Comparison of ENCODE assay signal across 9 mouse cellular contexts in genomic region chr4:31404840-31405714, GRCm38 (mm10).
A peak's percentile ranks its signal among the peaks of the same experiment; 100 is the strongest.
DNase-seq lines count a peak whose midpoint lies in the region; ATAC-seq lines count a peak whose summit lies in the region.
"Had no signal": no experiment of that assay in that cellular context is flagged by ENCODE, and none has a peak within 500 bp of the region (broad histone marks: within the 10 kb centered on the region; RNA-seq: fewer than 3 reads in every experiment).

No protein-coding gene starts in this region.

- H3K27me3 ChIP-seq in forebrain, embryonic 15.5 days: no peaks in the 10 kb centered on the region
- H3K27me3 ChIP-seq in forebrain, embryonic 10.5 days (ENCODE audit: poor library complexity, severe bottlenecking): no peaks in the 10 kb centered on the region
- no peaks in the 10 kb centered on the region for H3K27me3 ChIP-seq in limb, embryonic 13.5 days
- H3K27me3 ChIP-seq: CH12.LX had no signal

- 0 out of 2 replicates have a peak overlapping the region, but pooled peaks have one; percentile 8 for H3K4me3 ChIP-seq in forebrain, embryonic 15.5 days
- no peak overlapping the region for H3K4me3 ChIP-seq in forebrain, embryonic 10.5 days
- H3K4me3 ChIP-seq in limb, embryonic 13.5 days: peak overlapping the region; percentile 19

- ATAC-seq in forebrain, embryonic 15.5 days (replicated peaks): peak; percentile 69
- peak; percentile 55; the same call in 1 of the 2 replicates for ATAC-seq in limb, embryonic 13.5 days (ENCODE audit: low FRiP score, low read depth)
- ATAC-seq in inflammation-experienced regulatory T-cells, adult 6 months: no peak

- no peak overlapping the region for H3K9ac ChIP-seq in forebrain, embryonic 15.5 days (replicated peaks)
- H3K9ac ChIP-seq in limb, embryonic 13.5 days: no peak overlapping the region

- H3K27ac ChIP-seq in forebrain, embryonic 15.5 days (replicated peaks): peak overlapping the region; percentile 8
- H3K27ac ChIP-seq in forebrain, embryonic 10.5 days: no peak overlapping the region; the same call in 1 of the 2 replicates
- H3K27ac ChIP-seq in limb, embryonic 13.5 days: peak overlapping the region; percentile 63

- H3K36me3 ChIP-seq in forebrain, embryonic 15.5 days: no peaks in the 10 kb centered on the region
- H3K36me3 ChIP-seq in forebrain, embryonic 10.5 days (replicated peaks): no peaks in the 10 kb centered on the region
- no peaks in the 10 kb centered on the region for H3K36me3 ChIP-seq in limb, embryonic 13.5 days

- peak overlapping the region; percentile 22 for H3K4me2 ChIP-seq in forebrain, embryonic 15.5 days (replicated peaks)
- peak overlapping the region; percentile 45 for H3K4me2 ChIP-seq in limb, embryonic 13.5 days (replicated peaks)

- H3K4me1 ChIP-seq in forebrain, embryonic 15.5 days: peaks cover 21% of the 10 kb centered on the region
- peaks cover 40% of the 10 kb centered on the region for H3K4me1 ChIP-seq in forebrain, embryonic 10.5 days
- H3K4me1 ChIP-seq in limb, embryonic 13.5 days: peaks cover 16% of the 10 kb centered on the region

- DNase-seq in forebrain, embryonic 10.5 days (ENCODE audit: extremely low spot score, low spot score): no peak
- DNase-seq in right cerebral cortex, postnatal 14 days: peak; percentile 8
- DNase-seq in right cerebral cortex, postnatal 25 days: no peak
- DNase-seq in spleen, postnatal 10 days (ENCODE audit: low spot score in 2 of 2): no peak
- no peak for DNase-seq in urinary bladder, postnatal 25 days (ENCODE audit: low spot score)

- H3K9me3 ChIP-seq in forebrain, embryonic 15.5 days: no peaks in the 10 kb centered on the region
- no peaks in the 10 kb centered on the region for H3K9me3 ChIP-seq in forebrain, embryonic 10.5 days
- no peaks in the 10 kb centered on the region for H3K9me3 ChIP-seq in limb, embryonic 13.5 days

- 33% methylated on average over 16 of the region's 16 CpGs for WGBS in forebrain, embryonic 15.5 days
- WGBS in forebrain, embryonic 10.5 days: 82% methylated on average over 16 of the region's 16 CpGs
- WGBS in limb, embryonic 13.5 days: 30% methylated on average over 16 of the region's 16 CpGs
